Mouse (Mus musculus) forebrain, embryonic 14.5 days (tissue): ENCODE data around the gene Dapp1. TPM values are rescaled to one million over a fixed set of nuclear protein-coding genes. Genes with fewer than 3 reads are reported as not detected.

Experiments used
- ATAC-seq: fragments of 200-750 bp; cut with Nextera tagmentation; 2 replicates; pipeline ENCODE4 v1.8.0; 2017; ENCODE audit warnings: mild to moderate bottlenecking, moderate library complexity
- DNase-seq: peaks from one replicate; pipeline ENCODE4 v3.0.0-alpha.2; 2015; ENCODE audit warnings: low spot score
- H3K27ac ChIP-seq: fragments of 300-500 bp; sonication (generic); 2 replicates; pipeline ENCODE4 v1.5.1; 2014; ENCODE audit warnings: low read depth, mild to moderate bottlenecking, control low read depth, low read length, moderate library complexity
- H3K27me3 ChIP-seq: fragments of 300-500 bp; sonication (generic); replicated peaks from 2 replicates; pipeline ENCODE4 v1.6.1; 2014; ENCODE audit warnings: low read length, control low read depth, mixed read lengths; ENCODE audit not compliant: control insufficient read depth, insufficient read depth
- H3K36me3 ChIP-seq: fragments of 300-500 bp; sonication (generic); 2 replicates; pipeline ENCODE4 v1.6.1; 2014; ENCODE audit warnings: low read length, control low read depth; ENCODE audit not compliant: control insufficient read depth, insufficient read depth
- H3K4me1 ChIP-seq: fragments of 300-500 bp; sonication (generic); 2 replicates; pipeline ENCODE4 v1.6.1; 2014; ENCODE audit warnings: antibody characterized with exemption, low read length, control low read depth; ENCODE audit not compliant: control insufficient read depth, insufficient read depth
- H3K4me2 ChIP-seq: fragments of 300-500 bp; sonication (generic); 2 replicates; pipeline ENCODE4 v1.6.1; 2014; ENCODE audit warnings: mild to moderate bottlenecking, control low read depth, low read length
- H3K4me3 ChIP-seq: fragments of 300-500 bp; sonication (generic); 2 replicates; pipeline ENCODE4 v1.5.1; 2014; ENCODE audit warnings: low read depth, low read length, control low read depth
- H3K9ac ChIP-seq: fragments of 300-500 bp; sonication (generic); 2 replicates; pipeline ENCODE4 v1.6.1; 2014; ENCODE audit warnings: mild to moderate bottlenecking, low read length, control low read depth, moderate library complexity
- H3K9me3 ChIP-seq: fragments of 300-500 bp; sonication (generic); replicated peaks from 2 replicates; pipeline ENCODE4 v1.6.1; 2016; ENCODE audit warnings: low read length, control low read depth, mixed read lengths; ENCODE audit not compliant: control insufficient read depth
- WGBS: fragments of 180-500 bp; shearing (Covaris S2); extraction: QIAGEN DNeasy Blood & Tissue Kit; methylation state at CpG from one replicate; pipeline ENCODE4 v1.1.7; 2014; 5-methylcytosine and 5-hydroxymethylcytosine counted together
- polyA plus RNA-seq: library from polyadenylated mRNA; unstranded; fragments of >200 nt; fragmentation: Nextera tagmentation; extraction: Ambion mirVana; gene quantifications from 2 replicates; pipeline ENCODE4 v1.2.1, GENCODE M21; 2014

The Dapp1 gene
- polyA plus RNA-seq, 1 experiment from 2014 or later = 2.4 TPM

- Histone ChIP-seq H3K36me3 (no peaks in the 10 kb centered on the region), H3K4me2 (0 out of 2 replicates have a peak overlapping the region, but pooled peaks have one; percentile 9), H3K9ac (no peak overlapping the region), H3K9me3 (no peaks in the 10 kb centered on the region), H3K27ac (no peak overlapping the region), H3K4me3 (no peak overlapping the region), H3K4me1 (peaks cover 10% of the 10 kb centered on the region), H3K27me3 (no peaks in the 10 kb centered on the region)
- no peak for DNase-seq
- WGBS = 59% methylated on average over 14 of the region's 14 CpGs
- no peak for ATAC-seq
These were observed 17.3 kb upstream of the Dapp1 start for GRCm38 (mm10) chr3:137998491-137999223.

GRCm38 (mm10) chr3:137995486-137995885 is 14.1 kb upstream of the Dapp1 start:
- WGBS = 34% methylated on average over 7 of the region's 7 CpGs
- DNase-seq = no peak

GRCm38 (mm10) chr3:137994196-137994595 is 12.9 kb upstream of the Dapp1 start:
- Histone ChIP-seq H3K27me3 (no peaks in the 10 kb centered on the region), H3K36me3 (no peaks in the 10 kb centered on the region), H3K9me3 (no peaks in the 10 kb centered on the region), H3K9ac (no peak overlapping the region), H3K27ac (no peak overlapping the region), H3K4me3 (no peak overlapping the region), H3K4me2 (no peak overlapping the region), H3K4me1 (peaks cover 10% of the 10 kb centered on the region)
- ATAC-seq (no peak), DNase-seq (no peak)
- 82% methylated on average over 2 of the region's 2 CpGs for WGBS

More at GRCm38 (mm10) chr3:137995486-137995885, 14.1 kb upstream of the Dapp1 start:
- no peak overlapping the region for H3K27ac ChIP-seq
- no peaks in the 10 kb centered on the region for H3K36me3 ChIP-seq
- H3K27me3 ChIP-seq = no peaks in the 10 kb centered on the region
- H3K4me2 ChIP-seq = no peak overlapping the region
- H3K9ac ChIP-seq = no peak overlapping the region
- no peak overlapping the region for H3K4me3 ChIP-seq
- peaks cover 10% of the 10 kb centered on the region for H3K4me1 ChIP-seq
- ATAC-seq = peak; percentile 35; the same call in 1 of the 2 replicates
- H3K9me3 ChIP-seq = no peaks in the 10 kb centered on the region

- no peak overlapping the region for H3K27ac ChIP-seq
- no peaks in the 10 kb centered on the region for H3K9me3 ChIP-seq
- H3K36me3 ChIP-seq = no peaks in the 10 kb centered on the region
- peaks cover 6% of the 10 kb centered on the region; the same call in 1 of the 2 replicates for H3K4me1 ChIP-seq
- no peaks in the 10 kb centered on the region for H3K27me3 ChIP-seq
- ATAC-seq (no peak), DNase-seq (no peak)
- WGBS = 76% methylated on average over 5 of the region's 5 CpGs
- H3K4me2 ChIP-seq = no peak overlapping the region
- H3K4me3 ChIP-seq = no peak overlapping the region
- H3K9ac ChIP-seq = no peak overlapping the region
These were observed 11.0 kb upstream of the Dapp1 start for GRCm38 (mm10) chr3:137992366-137992765.

- no peak overlapping the region for H3K9ac ChIP-seq
- H3K9me3 ChIP-seq = no peaks in the 10 kb centered on the region
- H3K36me3 ChIP-seq = no peaks in the 10 kb centered on the region
- H3K27me3 ChIP-seq = no peaks in the 10 kb centered on the region
- ATAC-seq (peak; percentile 83), DNase-seq (peak; percentile 83)
- no peak overlapping the region for H3K27ac ChIP-seq
- H3K4me1 ChIP-seq = peaks cover 6% of the 10 kb centered on the region; the same call in 1 of the 2 replicates
- H3K4me3 ChIP-seq = no peak overlapping the region
- no peak overlapping the region for H3K4me2 ChIP-seq
- WGBS = 17% methylated on average over 11 of the region's 11 CpGs
These were observed 9.8 kb upstream of the Dapp1 start for GRCm38 (mm10) chr3:137991183-137991582.

- Histone ChIP-seq H3K4me1 (no peaks in the 10 kb centered on the region), H3K4me2 (no peak overlapping the region), H3K36me3 (no peaks in the 10 kb centered on the region), H3K4me3 (no peak overlapping the region), H3K27ac (no peak overlapping the region), H3K27me3 (no peaks in the 10 kb centered on the region), H3K9ac (no peak overlapping the region), H3K9me3 (no peaks in the 10 kb centered on the region)
- no peak for DNase-seq
- 95% methylated on average over 9 of the region's 9 CpGs for WGBS
- ATAC-seq = no peak
These were observed 8.1 kb upstream of the Dapp1 start for GRCm38 (mm10) chr3:137989405-137989804.

- DNase-seq (no peak), ATAC-seq (no peak)
- Histone ChIP-seq H3K9me3 (no peaks in the 10 kb centered on the region), H3K9ac (0 out of 2 replicates have a peak overlapping the region, but pooled peaks have one; percentile 49), H3K36me3 (no peaks in the 10 kb centered on the region), H3K27me3 (no peaks in the 10 kb centered on the region), H3K4me1 (peaks cover 7% of the 10 kb centered on the region; the same call in 1 of the 2 replicates), H3K4me2 (peak overlapping the region; percentile 46), H3K27ac (no peak overlapping the region), H3K4me3 (peak overlapping the region; percentile 17)
- 32% methylated on average over 15 of the region's 15 CpGs for WGBS
These were observed 637 bp downstream of the Dapp1 start for GRCm38 (mm10) chr3:137980435-137981381.

- no peaks in the 10 kb centered on the region for H3K36me3 ChIP-seq
- H3K9ac ChIP-seq = no peak overlapping the region
- no peak overlapping the region for H3K4me2 ChIP-seq
- DNase-seq (no peak), ATAC-seq (no peak)
- H3K27ac ChIP-seq = no peak overlapping the region
- no peaks in the 10 kb centered on the region for H3K27me3 ChIP-seq
- peaks cover 7% of the 10 kb centered on the region; the same call in 1 of the 2 replicates for H3K4me1 ChIP-seq
- WGBS = 67% methylated on average over 5 of the region's 5 CpGs
- H3K9me3 ChIP-seq = no peaks in the 10 kb centered on the region
- H3K4me3 ChIP-seq = no peak overlapping the region
These were observed 3.1 kb downstream of the Dapp1 start for GRCm38 (mm10) chr3:137978233-137978632.
